ENCODE assay signal across 8 mouse cellular contexts in genomic region chr4:109116494-109116893, GRCm38 (mm10).
DNase-seq lines count a peak whose midpoint lies in the region; ATAC-seq and TF ChIP-seq lines count a peak whose summit lies in the region.

No protein-coding gene starts in this region.

- peaks cover 64% of the 10 kb centered on the region for H3K79me2 ChIP-seq in myocyte (ENCODE audit: control insufficient read depth, insufficient read depth)

- H3K27ac ChIP-seq in midbrain, embryonic 14.5 days (replicated peaks; ENCODE audit: low read depth, low read length), result no peak overlapping the region

- 69% methylated on average over 3 of the region's 3 CpGs for WGBS in midbrain, embryonic 14.5 days

- H3K27me3 ChIP-seq in myocyte (ENCODE audit: control insufficient read depth, insufficient read depth, insufficient read length), result no peaks in the 10 kb centered on the region
- no peaks in the 10 kb centered on the region for H3K27me3 ChIP-seq in midbrain, embryonic 14.5 days (ENCODE audit: control insufficient read depth, insufficient read depth, low read length)

- intact Hi-C loops in gastrocnemius, postnatal 36 days (cut with DNase I), result no loop called here

- peak overlapping the region; percentile 85 for H3K4me2 ChIP-seq in myocyte (ENCODE audit: low read depth)
- no peak overlapping the region for H3K4me2 ChIP-seq in midbrain, embryonic 14.5 days (ENCODE audit: low read length)

- no peak for TF ChIP-seq POLR2A in myocyte (IDR thresholded peaks at IDR 0.05; ENCODE audit: insufficient read length, low read depth)

- peak; percentile 27 for DNase-seq in urinary bladder, postnatal 25 days (ENCODE audit: low spot score)
- no peak for DNase-seq in urinary bladder, postnatal 4 days (ENCODE audit: low spot score in 2 of 2)
- peak; percentile 35 to 38 for DNase-seq in gastrocnemius, postnatal 36 days
- peak; percentile 68 to 71 for DNase-seq in kidney, postnatal 36 days
- DNase-seq in midbrain, embryonic 14.5 days, result no peak
- DNase-seq in layer of hippocampus, adult 9-10 months (ENCODE audit: low spot score), result no peak
- no peak for DNase-seq in cerebellum, postnatal 10 days

- no peak for ATAC-seq in midbrain, embryonic 14.5 days (ENCODE audit: low FRiP score, low TSS enrichment)

- no peaks in the 10 kb centered on the region for H3K36me3 ChIP-seq in myocyte (ENCODE audit: control insufficient read depth, insufficient read depth)
- no peaks in the 10 kb centered on the region for H3K36me3 ChIP-seq in midbrain, embryonic 14.5 days (ENCODE audit: control insufficient read depth, insufficient read depth, low read length)

- H3ac ChIP-seq in myocyte (ENCODE audit: control insufficient read depth, insufficient read length), result no peak overlapping the region

- peaks cover 10% of the 10 kb centered on the region for H3K4me1 ChIP-seq in midbrain, embryonic 14.5 days (ENCODE audit: control insufficient read depth, insufficient read depth, low read length)

- no peak overlapping the region for H3K9ac ChIP-seq in midbrain, embryonic 14.5 days (replicated peaks; ENCODE audit: low read length)

- H3K4me3 ChIP-seq in myocyte, result peak overlapping the region; percentile 55
- H3K4me3 ChIP-seq in midbrain, embryonic 14.5 days (replicated peaks; ENCODE audit: low read depth, low read length), result no peak overlapping the region

- H3K9me3 ChIP-seq in midbrain, embryonic 14.5 days (ENCODE audit: control insufficient read depth, low read length), result no peaks in the 10 kb centered on the region

TF ChIP-seq in myocyte, 11 proteins besides CTCF, POLR2A, EP300 and RAD21:
- TF ChIP-seq MYOD1 (IDR thresholded peaks at IDR 0.05; ENCODE audit: control insufficient read depth in 1 of 3, insufficient read length in 2 of 3, low read depth in 2 of 3), result no peak
- no peak for TF ChIP-seq MYOG (IDR thresholded peaks at IDR 0.05; ENCODE audit: control insufficient read depth in 1 of 3, insufficient read depth in 1 of 3, insufficient read length in 2 of 3, low read depth in 2 of 3)
- peak; percentile 67 for TF ChIP-seq MAX (IDR thresholded peaks at IDR 0.05; ENCODE audit: low read depth)

Comparison
In these comparisons a context has a peak if more than half of its experiments do, and no peak if none do; other contexts are left out.
1. DNase-seq: peak in urinary bladder, postnatal 25 days (single experiment), gastrocnemius, postnatal 36 days (2 of 2) and kidney, postnatal 36 days (2 of 2); none in urinary bladder, postnatal 4 days (0 of 2), midbrain, embryonic 14.5 days (single experiment), layer of hippocampus, adult 9-10 months (single experiment) and cerebellum, postnatal 10 days (0 of 2).